Mouse (Mus musculus) mouse embryonic stem cell (cell line): ENCODE data around the gene Surf2.

Experiments used
- in situ Hi-C, 2 experiments: fragments of 300-500 bp; cut with MboI; formaldehyde crosslinking; loops; 1 replicate in 1 of 2; 3 replicates in 1 of 2; pipeline ENCODE4 v1.14.3; 2019 to 2020; ENCODE audit warnings: low sequenced_read_pairs in 2 of 2, low pct_unique_long_range_greater_than_20kb in 1 of 2, mixed read lengths in 1 of 2; ENCODE audit not compliant: unreplicated experiment in 1 of 2

Surf2 gene

DNA sequence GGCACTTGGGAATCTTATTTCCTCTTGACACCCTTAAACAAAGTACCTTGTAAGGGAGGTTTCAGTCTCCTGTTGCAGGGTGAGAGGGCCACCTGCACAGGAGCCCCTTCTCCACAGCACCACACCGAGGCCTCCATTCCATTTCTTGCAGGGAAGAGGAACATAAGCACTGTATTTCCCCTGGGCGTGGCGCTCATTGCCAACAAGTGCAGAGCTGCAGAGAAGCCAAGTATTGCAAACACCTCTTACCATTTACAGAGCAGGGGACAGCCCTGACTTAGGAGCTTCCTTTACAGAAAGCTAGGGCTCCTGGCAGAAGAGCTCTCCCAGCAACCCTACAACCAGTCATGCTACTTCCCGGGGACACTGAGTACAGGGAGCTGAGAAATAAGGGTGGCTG is 36.0 kb downstream of the Surf2 start:
- in situ Hi-C loops: no loop called here

DNA sequence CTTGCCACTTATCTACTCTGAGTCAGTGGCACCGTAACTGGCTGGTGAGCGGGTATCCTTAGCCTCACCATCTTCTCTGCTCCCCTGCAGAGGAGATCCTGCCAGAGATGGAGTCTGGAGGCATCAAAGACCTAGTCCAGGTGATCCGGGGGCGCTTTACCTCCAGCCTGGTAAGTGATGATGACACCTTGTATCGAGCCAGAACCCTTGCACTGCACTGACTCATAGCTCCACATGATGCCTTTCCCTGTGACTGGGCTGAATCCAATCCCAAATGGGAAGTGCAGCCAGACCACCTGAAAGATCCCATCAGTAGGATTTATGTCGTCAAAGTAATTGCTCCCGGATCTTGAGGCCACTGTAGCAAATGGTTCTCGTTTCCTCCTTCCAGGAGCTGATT is 36.7 kb downstream of the Surf2 start:
- in situ Hi-C loops: no loop called here

DNA sequence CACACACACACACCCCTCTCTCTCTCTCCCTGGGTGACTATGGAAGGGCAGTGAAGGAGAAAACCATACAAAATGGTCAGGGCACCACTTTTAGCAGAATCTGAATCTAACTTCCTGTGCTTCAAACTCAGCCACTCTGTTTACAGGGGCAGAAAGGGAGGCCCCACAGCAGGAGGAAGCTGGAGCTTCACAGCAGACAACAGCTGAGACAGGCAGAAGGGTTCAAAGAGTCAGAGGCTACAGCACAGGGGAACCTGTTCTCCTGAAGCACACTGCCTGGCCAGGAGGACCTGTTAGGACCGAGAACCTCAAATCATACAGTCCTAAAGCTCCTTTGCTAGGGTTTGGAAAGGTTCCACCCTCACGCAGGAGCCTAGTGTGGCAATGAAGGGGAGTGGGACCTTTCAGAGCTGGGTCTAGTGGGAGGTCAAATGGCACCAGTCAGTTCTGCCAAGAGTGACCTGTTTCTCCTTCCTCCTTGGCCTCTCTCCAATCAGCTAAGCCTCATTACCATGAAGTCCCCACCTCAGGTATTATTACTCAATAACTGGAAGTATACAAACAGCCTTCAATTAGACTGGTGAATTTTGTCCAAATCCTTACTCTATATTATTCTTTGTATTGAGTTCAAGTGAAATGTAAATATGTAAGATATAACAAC is 38.7 kb downstream of the Surf2 start:
- in situ Hi-C loops: no loop called here

DNA sequence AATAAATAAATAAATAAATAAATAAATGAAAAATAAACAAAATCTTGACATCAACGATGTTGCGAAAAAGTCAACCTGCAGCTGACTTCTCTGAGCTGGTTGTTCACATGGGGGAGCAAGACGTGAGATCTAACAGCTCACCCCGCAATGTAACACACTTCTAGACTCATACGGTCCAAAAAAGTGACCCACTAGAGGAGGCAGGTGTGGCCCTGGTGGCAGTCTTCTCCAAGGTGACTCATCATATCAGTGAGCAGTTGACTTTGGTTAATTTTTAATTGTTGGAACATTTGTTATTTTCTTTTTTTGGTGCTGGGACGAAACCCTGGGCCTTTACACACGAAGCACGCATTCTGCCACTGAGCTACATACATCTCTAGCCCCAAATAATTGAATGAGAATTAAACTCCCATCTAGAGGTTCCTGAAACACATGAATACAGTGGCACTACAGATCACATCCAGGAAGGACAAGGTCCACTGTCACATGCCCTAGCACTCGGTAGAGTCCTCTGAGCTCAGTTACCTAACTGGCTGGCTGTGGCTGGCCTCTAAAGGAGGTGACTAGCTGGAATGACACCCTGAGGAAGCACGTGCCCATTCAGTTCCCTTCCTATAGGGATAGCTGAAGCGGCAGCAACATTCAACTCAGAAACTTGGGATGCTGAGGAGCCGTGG is 40.8 kb downstream of the Surf2 start:
- in situ Hi-C loops: no loop called here

DNA sequence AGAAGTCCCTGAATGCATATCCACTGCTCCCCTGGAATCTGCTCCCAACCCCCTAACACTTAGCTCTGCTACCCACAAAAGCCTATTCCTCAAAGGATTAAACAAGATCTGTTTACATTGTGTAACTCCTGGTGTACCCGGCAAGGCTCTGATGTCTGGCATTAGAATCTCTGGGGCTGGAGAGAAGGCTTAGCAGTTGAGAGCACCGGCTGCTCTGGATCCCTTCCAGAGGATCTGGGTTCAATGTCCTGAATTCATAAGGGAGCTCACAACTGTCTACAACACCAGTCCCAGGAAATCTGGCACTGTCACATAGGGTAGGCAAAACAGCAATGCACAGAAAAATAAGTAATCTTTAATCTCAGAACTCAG is 41.3 kb downstream of the Surf2 start:
- in situ Hi-C loops: no loop called here

DNA sequence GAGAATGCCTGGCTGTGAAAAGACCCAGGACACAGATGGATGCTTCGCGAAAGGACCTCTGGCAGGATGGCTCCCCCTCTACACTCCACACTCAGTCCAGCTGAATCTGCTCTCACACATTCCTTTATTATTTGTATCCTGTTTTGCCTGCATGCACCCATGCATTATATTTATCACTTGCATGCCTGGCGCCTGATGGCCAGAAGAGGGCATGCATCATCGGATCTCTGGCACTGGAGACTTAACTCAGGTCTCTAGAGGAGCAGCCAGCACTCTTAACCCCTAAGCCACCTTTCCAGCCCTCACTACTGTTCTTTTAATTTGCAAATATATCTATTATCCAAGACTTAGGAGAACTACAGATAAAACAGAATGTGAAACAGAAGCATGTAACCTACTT is 44.6 kb downstream of the Surf2 start:
- in situ Hi-C loops: no loop called here

DNA sequence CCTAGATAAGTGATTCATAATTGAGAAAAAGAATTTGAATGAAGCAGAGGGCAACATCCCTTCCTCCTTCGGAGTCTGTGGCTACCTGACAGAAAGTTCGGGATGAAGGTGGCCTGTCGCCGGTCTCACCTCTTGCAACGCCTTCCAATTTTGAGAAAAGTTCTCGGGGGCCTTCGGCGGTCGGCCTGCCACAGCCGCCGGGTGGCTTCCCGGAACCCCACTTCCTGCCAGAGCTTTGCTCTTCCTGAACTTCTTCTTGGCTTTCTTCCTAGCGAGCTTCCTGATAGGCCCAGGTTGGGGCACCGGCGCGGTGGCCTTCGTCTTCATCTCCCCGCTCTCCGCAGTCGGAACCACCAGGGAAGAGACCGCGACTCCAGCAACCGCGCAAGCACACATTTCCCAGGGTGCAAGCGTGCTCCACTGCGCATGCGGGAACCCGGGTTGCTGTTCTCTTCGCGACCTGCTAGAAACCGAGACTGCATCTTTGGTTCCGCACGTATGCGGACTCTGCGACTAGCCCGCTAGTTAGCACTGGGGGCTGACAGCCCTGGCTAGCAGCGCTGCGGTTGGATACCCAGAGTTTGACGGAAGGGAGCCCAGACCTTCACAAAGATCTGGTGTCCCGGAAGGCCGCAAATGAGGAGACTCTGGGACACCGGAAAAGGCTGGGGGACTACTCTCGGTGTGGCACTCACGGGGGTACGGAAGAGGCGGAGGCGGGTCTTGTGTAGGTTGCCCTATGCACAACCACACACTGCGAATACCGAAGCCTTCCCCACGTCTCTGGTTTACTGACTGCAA is 48.0 kb downstream of the Surf2 start, which contains the start of gene Rexo4:
Gene Rexo4, minus strand, starts transcription at position 464 of the 801 bp plus-strand sequence.
- in situ Hi-C loops: no loop called here

DNA sequence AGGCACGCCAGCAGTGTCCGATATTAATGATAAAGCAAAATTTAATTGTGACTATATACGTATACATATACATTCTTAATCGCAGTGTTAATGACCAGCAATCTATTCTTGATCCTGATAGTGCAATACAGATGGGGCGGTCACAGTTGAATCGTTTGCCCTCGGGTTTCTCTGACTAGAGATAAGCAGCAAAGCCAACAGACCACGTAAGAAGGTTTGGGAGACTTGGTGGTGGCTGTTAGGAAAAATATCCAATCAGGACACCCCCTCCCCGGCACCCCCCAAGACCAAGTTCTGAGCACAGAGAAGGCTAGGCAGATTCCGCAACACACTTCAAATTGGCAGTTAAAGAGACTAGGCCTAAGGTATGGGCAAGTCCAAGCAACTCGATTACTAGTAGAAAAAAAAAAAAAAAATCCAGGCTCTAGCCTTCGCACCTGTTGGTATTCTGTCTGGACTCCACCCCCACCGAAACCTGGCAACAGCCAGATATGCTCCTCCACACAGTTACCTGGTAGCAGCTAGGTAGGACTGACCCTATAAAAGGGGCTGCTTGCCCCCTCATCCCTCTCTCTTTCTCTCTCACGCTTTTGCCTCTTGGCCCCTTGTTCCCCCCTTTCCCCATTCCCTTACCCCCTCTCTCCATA is 48.7 kb downstream of the Surf2 start:
- in situ Hi-C loops: no loop called here

DNA sequence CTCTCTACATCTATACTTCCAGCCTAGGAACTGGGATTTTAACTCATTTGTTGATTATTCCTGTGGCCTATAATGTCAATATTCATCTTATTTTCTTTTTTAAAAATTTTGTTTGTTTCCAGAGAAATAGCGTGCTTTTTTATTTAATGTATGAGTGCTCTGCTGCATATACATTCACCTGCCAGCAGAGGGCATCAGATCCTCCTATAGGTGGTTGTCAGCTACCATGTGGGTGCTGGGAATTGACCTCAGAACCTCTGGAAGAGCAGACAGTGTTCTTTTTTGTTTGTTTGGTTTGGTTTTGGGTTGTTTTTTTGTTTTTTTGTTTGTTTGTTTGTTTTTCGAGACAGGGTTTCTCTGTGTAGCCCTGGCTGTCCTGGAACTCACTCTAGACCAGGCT is 51.1 kb downstream of the Surf2 start:
- in situ Hi-C loops: no loop called here
